Mouse (Mus musculus) megakaryocyte-erythroid progenitor cell, adult 5 weeks (primary cell): Measurements from ENCODE around the gene Icam4. TPM values are rescaled to one million over a fixed set of nuclear protein-coding genes. Genes with fewer than 3 reads are reported as not detected.

Experiments used
- polyA plus RNA-seq: library from polyadenylated mRNA; stranded (reverse); fragments of >175 nt; gene quantifications from 2 replicates; pipeline ENCODE4 v1.2.3, GENCODE M21; 2012

Gene Icam4
- polyA plus RNA-seq = 21.8 and 32.7 TPM in 2 replicates

DNA sequence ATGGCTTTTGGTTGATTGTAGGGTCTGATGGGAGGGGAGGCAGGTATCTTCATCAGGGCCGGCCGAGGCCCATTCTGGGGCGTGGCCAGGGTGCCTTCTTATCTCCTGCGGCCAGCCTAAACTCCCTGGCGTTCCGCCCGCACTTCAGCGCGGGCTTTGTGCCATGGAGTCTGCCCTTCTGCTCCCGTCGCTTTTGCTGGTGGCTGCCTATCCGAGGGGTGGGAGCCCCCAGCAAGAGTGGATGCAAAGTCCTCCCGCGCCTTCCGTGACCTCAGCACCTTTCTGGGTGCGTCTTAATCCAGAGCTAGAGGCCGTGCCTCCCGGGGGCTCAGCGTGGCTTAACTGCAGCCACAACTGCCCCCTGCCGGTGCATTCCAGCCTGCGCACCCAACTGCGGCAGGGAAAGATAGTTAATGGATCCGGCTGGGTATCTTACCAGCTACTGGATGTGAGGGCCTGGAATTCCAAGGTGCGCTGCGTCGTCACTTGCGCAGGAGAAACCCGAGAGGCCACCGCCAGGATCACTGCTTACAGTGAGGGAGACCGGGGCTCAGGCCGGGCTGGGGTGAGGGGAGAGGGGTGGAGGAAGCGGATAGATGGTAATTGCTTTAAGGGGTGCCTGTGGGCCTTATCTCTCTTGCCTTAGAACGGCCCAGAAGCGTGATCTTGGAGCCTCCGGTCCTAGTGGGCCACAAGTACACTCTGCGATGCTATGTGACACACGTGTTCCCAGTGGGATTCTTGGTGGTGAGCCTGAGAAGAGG, at the start of gene Icam4:
Gene Icam4, plus strand, starts transcription at position 83 of the 764 bp plus-strand sequence.

DNA sequence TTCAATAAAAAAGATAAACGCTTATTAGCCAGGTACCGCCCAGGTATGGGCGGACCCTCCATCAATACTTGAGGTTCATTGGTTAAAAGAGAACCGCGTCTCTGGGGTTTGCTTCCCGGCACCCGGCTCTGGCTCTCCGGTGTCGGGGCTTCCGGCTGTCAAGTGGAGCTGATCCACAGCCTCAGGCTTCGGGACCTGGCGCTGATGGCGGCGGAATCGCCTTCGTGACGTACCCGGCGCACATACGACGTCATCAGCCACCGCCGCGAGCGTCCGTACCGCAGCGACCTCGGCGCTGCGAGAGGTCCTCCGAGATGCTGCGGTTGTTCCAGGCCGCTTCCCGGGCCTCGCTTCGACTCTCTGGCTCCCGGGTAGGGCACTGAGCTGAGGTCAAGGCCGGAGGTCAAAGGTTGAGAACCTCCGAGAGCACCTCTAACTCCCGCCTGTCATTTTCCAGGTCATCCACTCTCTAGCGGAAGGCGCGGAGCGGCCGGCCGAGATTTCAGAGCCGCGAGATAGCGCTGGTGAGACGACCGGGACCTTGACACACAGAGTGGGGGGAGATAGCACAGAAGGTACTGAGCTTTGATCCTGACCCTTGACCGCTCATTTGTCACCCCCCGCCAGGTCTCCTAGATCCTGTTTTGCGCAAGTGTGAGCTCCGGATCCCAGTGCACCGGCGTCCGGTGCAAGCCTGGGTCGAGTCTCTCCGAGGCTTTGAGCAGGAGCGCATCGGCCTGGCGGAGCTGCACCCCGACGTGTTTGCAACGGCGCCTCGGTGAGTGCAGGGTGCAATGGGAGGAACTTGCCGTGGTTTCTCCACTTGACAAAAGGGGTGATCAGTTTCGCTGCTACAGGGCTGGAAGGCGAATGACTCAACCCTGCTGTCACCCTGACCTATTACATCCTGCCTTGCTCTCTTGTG, 26.3 kb upstream of the Icam4 start, which contains the start of gene Mrpl4:
Gene Mrpl4, plus strand, starts transcription at position 112 of the 925 bp plus-strand sequence.

DNA sequence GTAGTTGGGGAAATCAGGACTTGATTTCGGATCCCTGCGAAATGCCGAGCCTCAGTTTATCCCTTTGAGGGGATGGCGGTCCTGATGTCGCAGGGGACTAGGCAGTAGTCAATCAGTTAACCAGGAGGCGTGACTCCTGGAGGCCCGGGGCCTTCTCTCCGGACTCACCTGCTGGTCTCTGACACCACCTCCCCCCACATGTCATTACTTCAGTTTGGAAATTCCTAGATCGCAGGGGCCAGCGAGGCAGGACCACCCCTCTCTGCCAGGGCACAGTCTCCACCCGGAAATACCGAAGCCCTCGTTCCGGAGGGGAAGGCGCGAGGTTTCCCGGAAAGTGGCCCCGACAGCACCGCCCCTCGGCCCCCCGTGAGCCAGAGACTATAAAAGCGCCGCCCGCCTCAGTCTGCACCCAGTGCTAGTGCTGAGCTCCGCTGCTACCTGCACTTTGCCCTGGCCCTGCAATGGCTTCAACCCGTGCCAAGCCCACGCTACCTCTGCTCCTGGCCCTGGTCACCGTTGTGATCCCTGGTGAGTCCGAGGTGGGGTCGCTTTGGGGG, 13.5 kb upstream of the Icam4 start, which contains the start of gene Icam1:
Gene Icam1, plus strand, starts transcription at position 415 of the 560 bp plus-strand sequence.

DNA sequence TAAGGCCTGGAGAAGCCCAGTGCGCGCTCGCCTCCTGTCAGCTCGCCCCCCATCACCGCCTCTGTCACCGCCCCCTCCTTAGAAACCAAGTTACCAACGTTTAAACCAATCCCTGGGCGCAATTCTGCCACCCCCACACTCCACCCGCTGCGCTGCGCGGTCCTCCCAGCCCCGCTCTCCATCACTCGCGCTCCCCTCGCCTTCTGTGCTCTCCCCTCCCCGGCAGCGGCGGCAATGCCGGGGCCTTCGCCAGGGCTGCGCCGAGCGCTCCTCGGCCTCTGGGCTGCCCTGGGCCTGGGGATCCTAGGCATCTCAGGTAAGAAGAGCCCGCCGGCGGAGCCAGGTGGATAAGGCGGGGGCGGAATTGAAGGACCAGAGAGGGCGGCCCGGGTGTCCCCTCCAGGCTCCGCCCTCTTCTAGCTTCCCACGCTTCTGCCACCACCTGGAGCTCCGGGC, 2.8 kb downstream of the Icam4 start, which contains the start of gene Icam5:
Gene Icam5, plus strand, starts transcription at position 178 of the 456 bp plus-strand sequence.

DNA sequence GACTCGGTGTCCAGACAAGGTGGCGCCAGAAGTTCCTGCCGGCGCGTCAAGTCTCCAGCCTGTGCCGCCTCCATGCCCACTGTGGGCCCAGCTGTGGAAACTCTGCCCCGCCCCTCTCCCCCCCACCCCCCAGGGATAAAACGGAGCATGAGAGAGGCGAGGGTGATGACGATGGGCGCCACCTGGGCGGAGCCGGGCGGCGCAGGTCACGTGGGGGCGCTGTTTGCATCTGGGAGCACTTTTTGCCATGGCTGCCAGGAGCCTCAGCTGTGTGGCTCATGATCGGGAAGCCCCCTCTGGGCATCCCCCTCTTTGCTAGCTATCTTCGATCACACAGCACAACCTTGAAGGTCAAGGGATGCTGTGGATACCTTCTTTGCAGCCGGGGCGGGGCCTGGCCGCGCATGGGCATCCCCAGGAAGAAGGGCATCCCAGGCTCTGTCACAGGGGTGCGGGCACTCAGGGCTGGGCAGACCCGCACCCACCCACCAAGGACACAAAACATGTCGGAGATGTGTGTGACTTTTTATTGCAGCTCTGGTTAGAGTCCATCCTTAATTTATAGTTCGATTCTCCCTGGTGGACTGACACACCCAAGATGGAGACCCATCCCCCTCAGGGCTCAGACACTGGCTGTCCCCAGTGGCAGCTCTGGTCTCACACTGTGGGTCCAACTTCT, 38.0 kb downstream of the Icam4 start, which contains the start of gene Zglp1:
Gene Zglp1, minus strand, starts transcription at position 88 of the 679 bp plus-strand sequence.

DNA sequence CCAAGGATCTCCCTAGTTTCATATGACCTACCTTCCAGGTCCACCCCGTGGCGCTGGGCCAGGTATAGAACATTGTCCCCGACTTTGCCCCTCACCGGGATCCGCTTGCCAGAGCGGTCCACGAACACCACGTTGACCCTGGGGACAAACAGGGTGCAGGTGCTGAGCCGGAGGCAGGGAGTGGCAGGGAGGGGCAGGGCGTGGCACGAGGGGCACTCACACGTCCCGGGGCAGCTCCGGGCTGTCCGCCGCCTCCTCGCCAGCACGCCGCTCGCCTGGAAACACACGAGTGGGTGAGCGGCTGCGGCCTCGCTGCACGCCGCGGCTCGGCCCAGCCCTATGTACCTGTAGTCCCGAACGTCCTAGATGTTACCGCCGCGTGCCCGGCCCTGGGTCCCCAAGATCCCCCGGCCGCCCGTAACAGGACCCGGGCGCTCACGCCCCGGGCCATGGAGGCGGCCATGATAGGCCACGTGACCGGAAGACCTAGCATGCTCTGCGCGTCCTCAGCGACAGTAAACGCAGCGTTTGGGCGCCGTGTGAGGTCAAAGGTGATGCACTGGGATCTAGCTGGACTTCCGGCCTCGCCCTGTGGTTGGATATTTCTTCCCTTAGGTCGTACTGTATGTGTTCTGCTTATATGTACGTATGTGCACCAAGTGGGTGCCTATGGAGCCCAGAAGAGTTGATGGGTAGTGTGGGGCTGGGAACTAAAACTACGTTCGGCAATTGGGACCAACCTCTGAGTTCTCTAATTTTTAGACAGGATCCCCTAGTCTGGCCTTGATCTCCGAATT, 44.1 kb downstream of the Icam4 start, which contains the start of the genes Gm49373 and Fdx1l:
Gene Gm49373, minus strand, starts transcription at position 53 of the 797 bp plus-strand sequence.
Gene Fdx1l, minus strand, starts transcription at position 571 of the 797 bp plus-strand sequence.

Other genes starting within 250 kb of the Icam4 start
- gene Col5a3, start 214.3 kb upstream of the Icam4 start, polyA plus RNA-seq = 0.70 and 2.1 TPM in 2 replicates
- gene Rdh8, start 210.9 kb upstream of the Icam4 start, polyA plus RNA-seq = not detected in 2 replicates
- gene A230050P20Rik, start 160.7 kb upstream of the Icam4 start, polyA plus RNA-seq = 124 and 174 TPM in 2 replicates
- gene Angptl6, start 149.6 kb upstream of the Icam4 start, polyA plus RNA-seq = 2.7 and 4.1 TPM in 2 replicates
- 281 and 400 TPM in 2 replicates for gene Ppan, start 141.2 kb upstream of the Icam4 start, polyA plus RNA-seq
- 554 and 634 TPM in 2 replicates for gene Eif3g, start 130.8 kb upstream of the Icam4 start, polyA plus RNA-seq
- 124 and 137 TPM in 2 replicates for gene Dnmt1, start 69.5 kb upstream of the Icam4 start, polyA plus RNA-seq
- 4.0 and 5.2 TPM in 2 replicates for gene S1pr2, start 52.6 kb upstream of the Icam4 start, polyA plus RNA-seq
- gene Mrpl4, start 26.6 kb upstream of the Icam4 start, polyA plus RNA-seq = 111 and 114 TPM in 2 replicates
- gene Icam1, start 13.4 kb upstream of the Icam4 start, polyA plus RNA-seq = 23.4 and 36.2 TPM in 2 replicates
- gene Icam5, start 2.7 kb downstream of the Icam4 start, polyA plus RNA-seq = 0.32 and 0.57 TPM in 2 replicates
- 3.1 and 7.5 TPM in 2 replicates for gene Zglp1, start 37.7 kb downstream of the Icam4 start, polyA plus RNA-seq
- 1.6 and 2.0 TPM in 2 replicates for gene Gm49373, start 43.7 kb downstream of the Icam4 start, polyA plus RNA-seq
- 26.8 and 32.5 TPM in 2 replicates for gene Fdx1l, start 44.2 kb downstream of the Icam4 start, polyA plus RNA-seq
- 283 and 327 TPM in 2 replicates for gene Gm38431, start 62.6 kb downstream of the Icam4 start, polyA plus RNA-seq
- gene Raver1, start 62.6 kb downstream of the Icam4 start, polyA plus RNA-seq = 94.4 and 110 TPM in 2 replicates
- gene Tyk2, start 101.9 kb downstream of the Icam4 start, polyA plus RNA-seq = 36.6 and 36.8 TPM in 2 replicates
- 317 and 381 TPM in 2 replicates for gene Cdc37, start 120.6 kb downstream of the Icam4 start, polyA plus RNA-seq
- gene Pde4a, start 136.3 kb downstream of the Icam4 start, polyA plus RNA-seq = 15.4 and 17.1 TPM in 2 replicates
- gene Keap1, start 210.0 kb downstream of the Icam4 start, polyA plus RNA-seq = 66.5 and 66.9 TPM in 2 replicates
- gene S1pr5, start 219.1 kb downstream of the Icam4 start, polyA plus RNA-seq = 0.24 and 0.41 TPM in 2 replicates
- gene Atg4d, start 235.9 kb downstream of the Icam4 start, polyA plus RNA-seq = 21.4 and 22.7 TPM in 2 replicates